Mouse (Mus musculus): ENCODE measurements around the gene H2al1c. TPM values are rescaled to one million over a fixed set of nuclear protein-coding genes. Genes with fewer than 3 reads are reported as not detected.
A peak's percentile ranks its signal among the peaks of the same experiment; 100 is the strongest.
"Not testable (repeated sequence)": the region's sequence is repeated elsewhere in the genome, so short reads cannot be mapped to it uniquely, and the experiment has no call there.

H2al1c gene
- polyA plus RNA-seq (2015; fragmentation: Nextera tagmentation; extraction: Ambion mirVana): not detected in 2 replicates

DNA sequence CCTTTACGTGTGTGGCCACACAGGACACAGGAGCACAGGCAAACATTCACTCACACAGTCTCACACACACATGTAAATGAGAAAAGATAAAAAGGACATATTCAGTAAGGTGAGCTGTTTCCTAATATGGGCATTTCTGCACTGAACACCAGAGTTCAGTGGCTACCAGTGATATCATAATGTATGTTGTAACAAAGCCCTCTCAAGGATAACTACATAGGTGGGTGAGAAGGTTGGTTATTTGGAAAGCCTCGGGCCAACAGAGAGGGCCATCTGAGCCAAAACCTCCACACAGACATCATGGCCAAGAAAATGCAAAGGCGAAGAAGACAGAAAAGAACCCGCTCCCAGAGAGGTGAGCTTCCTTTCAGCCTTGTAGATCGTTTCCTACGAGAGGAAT, at the start of gene H2al1c:
TSS of gene H2al1c (plus strand) at position 301 of the 400 bp plus-strand sequence.
- not testable (repeated sequence) for H3K4me1 ChIP-seq; H3K4me3 ChIP-seq; H3K27me3 ChIP-seq; ATAC-seq (ENCODE audit: borderline replicate concordance, extremely low read depth, low FRiP score, low TSS enrichment); H3K4me2 ChIP-seq; H3K27ac ChIP-seq; H3K9ac ChIP-seq; H3K9me3 ChIP-seq; H3K36me3 ChIP-seq
- WGBS: 38% methylated on average over 1 of the region's 6 CpGs

- Histone ChIP-seq H3K4me2 (no peak overlapping the region), H3K4me1 (no peaks in the 10 kb centered on the region), H3K27ac (no peak overlapping the region), H3K9me3 (no peaks in the 10 kb centered on the region), H3K4me3 (no peak overlapping the region), H3K27me3 (peaks cover 3% of the 10 kb centered on the region; the same call in 1 of the 2 replicates), H3K36me3 (no peaks in the 10 kb centered on the region), H3K9ac (no peak overlapping the region)
- ATAC-seq (ENCODE audit: borderline replicate concordance, extremely low read depth, low FRiP score, low TSS enrichment): peak; percentile 39; the same call in 1 of the 2 replicates
- 49% methylated on average over 8 of the region's 8 CpGs for WGBS
These were observed 40.5 kb upstream of the H2al1c start for GRCm38 (mm10) chrX:11264918-11265317.

DNA sequence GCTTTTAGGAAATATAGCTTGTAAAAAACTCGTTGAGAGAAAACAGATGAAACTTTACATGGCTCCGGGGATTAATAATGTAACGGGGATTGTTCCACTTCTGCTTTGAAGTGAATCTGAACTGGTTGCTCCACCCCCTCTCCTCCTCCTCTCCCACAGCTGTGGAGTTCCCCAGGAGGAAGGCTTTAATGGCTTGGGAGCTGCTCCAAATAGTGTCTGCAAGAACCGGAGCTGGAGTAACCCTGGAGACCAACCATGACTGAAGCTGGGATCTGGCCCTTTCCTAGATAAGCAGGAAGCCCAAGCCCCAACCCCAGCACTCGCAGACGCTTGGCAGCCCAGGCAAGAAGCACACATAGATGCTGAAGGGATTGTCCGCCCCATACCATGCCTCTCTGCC, 37.7 kb upstream of the H2al1c start:
- Histone ChIP-seq H3K4me3 (no peak overlapping the region), H3K4me1 (no peaks in the 10 kb centered on the region), H3K27me3 (0 out of 2 replicates have a peak, but pooled peaks cover 4% of the 10 kb centered on the region), H3K9ac (no peak overlapping the region), H3K27ac (no peak overlapping the region), H3K36me3 (no peaks in the 10 kb centered on the region), H3K9me3 (no peaks in the 10 kb centered on the region), H3K4me2 (no peak overlapping the region)
- WGBS: 48% methylated on average over 7 of the region's 7 CpGs
- ATAC-seq (ENCODE audit: borderline replicate concordance, extremely low read depth, low FRiP score, low TSS enrichment): peak; percentile 83; the same call in 1 of the 2 replicates

DNA sequence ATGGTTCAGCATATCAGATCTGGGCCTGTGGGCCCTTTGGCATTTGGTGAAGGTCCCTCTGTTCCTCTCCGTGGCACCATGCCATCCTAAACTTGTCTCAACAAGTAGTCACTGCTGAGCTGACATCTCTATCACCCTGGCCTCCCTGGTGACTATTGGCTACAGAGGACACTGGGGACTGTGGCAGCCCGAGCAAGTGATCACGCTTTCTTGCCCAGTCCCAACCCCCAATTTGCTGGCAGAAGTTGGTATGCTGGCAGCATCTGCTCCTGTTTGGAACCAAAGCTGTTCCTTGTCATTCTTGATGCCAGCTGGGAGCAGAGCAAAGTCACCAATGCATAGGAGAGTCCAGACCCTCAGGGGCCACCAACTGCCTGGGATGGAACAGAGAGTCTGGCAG, 36.4 kb upstream of the H2al1c start:
- 0 out of 2 replicates have a peak, but pooled peaks cover 4% of the 10 kb centered on the region for H3K27me3 ChIP-seq
- WGBS: 74% methylated on average over 3 of the region's 3 CpGs

DNA sequence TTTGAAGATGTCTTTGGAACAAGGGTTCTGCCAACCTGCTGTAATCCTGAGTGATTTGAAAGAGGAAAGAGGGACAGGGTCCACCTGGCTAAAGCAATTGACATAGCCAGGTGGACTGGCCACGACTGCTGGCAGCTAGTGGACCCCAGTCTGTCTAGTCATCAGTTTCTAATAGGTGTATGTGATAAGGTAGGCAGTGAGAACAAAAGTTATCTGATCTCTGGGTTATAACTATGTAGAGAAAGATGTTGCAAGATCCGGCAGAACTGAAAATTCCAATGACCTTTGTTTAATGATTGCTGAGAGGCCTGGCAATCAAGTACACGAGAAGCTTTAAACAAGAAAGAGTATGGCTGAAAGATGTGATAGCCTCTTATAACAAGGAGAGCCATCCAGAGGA, 32.3 kb upstream of the H2al1c start:
- Histone ChIP-seq H3K9me3 (no peaks in the 10 kb centered on the region), H3K27me3 (0 out of 2 replicates have a peak, but pooled peaks cover 4% of the 10 kb centered on the region), H3K4me2 (no peak overlapping the region), H3K27ac (no peak overlapping the region), H3K4me1 (0 out of 2 replicates have a peak, but pooled peaks cover 4% of the 10 kb centered on the region), H3K36me3 (no peaks in the 10 kb centered on the region), H3K9ac (no peak overlapping the region), H3K4me3 (no peak overlapping the region)
- 51% methylated on average over 3 of the region's 3 CpGs for WGBS
- ATAC-seq (ENCODE audit: borderline replicate concordance, extremely low read depth, low FRiP score, low TSS enrichment): no peak

More for the DNA sequence above, 36.4 kb upstream of the H2al1c start:
- H3K4me2 ChIP-seq: no peak overlapping the region
- H3K27ac ChIP-seq: no peak overlapping the region
- no peak overlapping the region for H3K4me3 ChIP-seq
- no peaks in the 10 kb centered on the region for H3K9me3 ChIP-seq
- H3K36me3 ChIP-seq: no peaks in the 10 kb centered on the region
- ATAC-seq (ENCODE audit: borderline replicate concordance, extremely low read depth, low FRiP score, low TSS enrichment): no peak
- H3K4me1 ChIP-seq: 0 out of 2 replicates have a peak, but pooled peaks cover 4% of the 10 kb centered on the region
- H3K9ac ChIP-seq: no peak overlapping the region

- Histone ChIP-seq H3K27ac (no peak overlapping the region), H3K9me3 (no peaks in the 10 kb centered on the region), H3K4me1 (0 out of 2 replicates have a peak, but pooled peaks cover 4% of the 10 kb centered on the region), H3K4me3 (no peak overlapping the region), H3K4me2 (no peak overlapping the region), H3K9ac (no peak overlapping the region), H3K36me3 (no peaks in the 10 kb centered on the region), H3K27me3 (peaks cover 1% of the 10 kb centered on the region; the same call in 1 of the 2 replicates)
- no peak for ATAC-seq (ENCODE audit: borderline replicate concordance, extremely low read depth, low FRiP score, low TSS enrichment)
- 62% methylated on average over 6 of the region's 6 CpGs for WGBS
These were observed 28.4 kb upstream of the H2al1c start for GRCm38 (mm10) chrX:11277083-11277482.

DNA sequence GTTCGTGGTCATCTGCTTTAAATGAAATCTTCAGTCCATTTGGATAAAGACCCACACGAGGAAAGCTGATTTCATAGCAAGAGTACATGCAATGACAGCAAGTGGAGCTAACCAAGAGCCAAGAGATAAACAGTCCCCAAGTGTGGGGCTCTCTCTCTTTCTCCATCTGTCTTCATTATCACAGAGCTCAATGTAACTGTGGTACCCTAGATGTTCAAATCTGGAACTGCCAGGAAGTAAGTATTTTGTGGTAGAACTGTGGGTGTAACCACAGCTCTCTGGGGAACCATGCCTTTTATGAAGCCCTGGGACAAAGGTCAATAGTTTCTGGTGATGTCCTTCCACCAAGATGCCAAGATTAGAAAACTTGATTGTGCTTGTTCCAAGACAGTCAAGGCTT, 24.7 kb upstream of the H2al1c start:
- Histone ChIP-seq H3K9me3 (no peaks in the 10 kb centered on the region), H3K27me3 (peaks cover 4% of the 10 kb centered on the region; the same call in 1 of the 2 replicates), H3K4me3 (no peak overlapping the region), H3K4me2 (no peak overlapping the region), H3K27ac (no peak overlapping the region), H3K4me1 (no peaks in the 10 kb centered on the region), H3K9ac (no peak overlapping the region), H3K36me3 (no peaks in the 10 kb centered on the region)
- 60% methylated on average over 2 of the region's 2 CpGs for WGBS
- no peak for ATAC-seq (ENCODE audit: borderline replicate concordance, extremely low read depth, low FRiP score, low TSS enrichment)

GRCm38 (mm10) chrX:11288306-11288882, 17.1 kb upstream of the H2al1c start:
- WGBS: 37% methylated on average over 14 of the region's 14 CpGs
- no peak overlapping the region for H3K27ac ChIP-seq
- no peaks in the 10 kb centered on the region for H3K36me3 ChIP-seq
- peaks cover 4% of the 10 kb centered on the region; the same call in 1 of the 2 replicates for H3K27me3 ChIP-seq
- 0 out of 2 replicates have a peak, but pooled peaks cover 3% of the 10 kb centered on the region for H3K4me1 ChIP-seq
- no peak for ATAC-seq (ENCODE audit: borderline replicate concordance, extremely low read depth, low FRiP score, low TSS enrichment)
- H3K4me3 ChIP-seq: no peak overlapping the region
- H3K9me3 ChIP-seq: no peaks in the 10 kb centered on the region
- H3K4me2 ChIP-seq: no peak overlapping the region
- H3K9ac ChIP-seq: no peak overlapping the region

GRCm38 (mm10) chrX:11289244-11289643, 16.2 kb upstream of the H2al1c start:
- 0 out of 2 replicates have a peak, but pooled peaks cover 3% of the 10 kb centered on the region for H3K4me1 ChIP-seq
- H3K4me3 ChIP-seq: no peak overlapping the region
- no peak overlapping the region for H3K9ac ChIP-seq
- 65% methylated on average over 4 of the region's 4 CpGs for WGBS
- no peak for ATAC-seq (ENCODE audit: borderline replicate concordance, extremely low read depth, low FRiP score, low TSS enrichment)
- no peak overlapping the region for H3K4me2 ChIP-seq
- H3K9me3 ChIP-seq: no peaks in the 10 kb centered on the region
- H3K27me3 ChIP-seq: peaks cover 4% of the 10 kb centered on the region; the same call in 1 of the 2 replicates
- H3K36me3 ChIP-seq: no peaks in the 10 kb centered on the region
- no peak overlapping the region for H3K27ac ChIP-seq

- ATAC-seq (ENCODE audit: borderline replicate concordance, extremely low read depth, low FRiP score, low TSS enrichment); H3K27ac ChIP-seq; H3K9ac ChIP-seq; H3K9me3 ChIP-seq; H3K4me2 ChIP-seq; H3K27me3 ChIP-seq; H3K4me3 ChIP-seq; H3K36me3 ChIP-seq; H3K4me1 ChIP-seq: not testable (repeated sequence)
- WGBS: no CpG with 5 or more reads among the region's 3 CpGs
These were observed 6.5 kb upstream of the H2al1c start, which contains the start of gene H2al1a for GRCm38 (mm10) chrX:11298957-11299356. Gene H2al1a (plus strand): TSS chrX:11299257.

DNA sequence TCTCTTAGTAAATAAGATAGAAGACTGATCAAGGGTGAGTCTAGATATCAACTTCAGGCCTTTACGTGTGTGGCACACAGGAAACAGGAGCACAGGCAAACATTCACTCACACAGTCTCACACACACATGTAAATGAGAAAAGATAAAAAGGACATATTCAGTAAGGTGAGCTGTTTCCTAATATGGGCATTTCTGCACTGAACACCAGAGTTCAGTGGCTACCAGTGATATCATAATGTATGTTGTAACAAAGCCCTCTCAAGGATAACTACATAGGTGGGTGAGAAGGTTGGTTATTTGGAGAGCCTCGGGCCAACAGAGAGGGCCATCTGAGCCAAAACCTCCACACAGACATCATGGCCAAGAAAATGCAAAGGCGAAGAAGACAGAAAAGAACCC, 3.3 kb upstream of the H2al1c start, which contains the start of gene H2al1b:
TSS of gene H2al1b (plus strand) at position 301 of the 400 bp plus-strand sequence.
- not testable (repeated sequence) for H3K36me3 ChIP-seq; ATAC-seq (ENCODE audit: borderline replicate concordance, extremely low read depth, low FRiP score, low TSS enrichment); H3K9ac ChIP-seq; H3K27ac ChIP-seq; H3K4me3 ChIP-seq; H3K27me3 ChIP-seq; H3K4me2 ChIP-seq; H3K9me3 ChIP-seq; H3K4me1 ChIP-seq
- 100% methylated on average over 1 of the region's 3 CpGs for WGBS

DNA sequence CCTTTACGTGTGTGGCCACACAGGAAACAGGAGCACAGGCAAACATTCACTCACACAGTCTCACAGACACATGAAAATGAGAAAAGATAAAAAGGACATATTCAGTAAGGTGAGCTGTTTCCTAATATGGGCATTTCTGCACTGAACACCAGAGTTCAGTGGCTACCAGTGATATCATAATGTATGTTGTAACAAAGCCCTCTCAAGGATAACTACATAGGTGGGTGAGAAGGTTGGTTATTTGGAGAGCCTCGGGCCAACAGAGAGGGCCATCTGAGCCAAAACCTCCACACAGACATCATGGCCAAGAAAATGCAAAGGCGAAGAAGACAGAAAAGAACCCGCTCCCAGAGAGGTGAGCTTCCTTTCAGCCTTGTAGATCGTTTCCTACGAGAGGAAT, 3.1 kb downstream of the H2al1c start, which contains the start of gene H2al1d:
TSS of gene H2al1d (plus strand) at position 301 of the 400 bp plus-strand sequence.
- H3K4me2 ChIP-seq; H3K36me3 ChIP-seq; H3K9ac ChIP-seq; H3K4me1 ChIP-seq; ATAC-seq (ENCODE audit: borderline replicate concordance, extremely low read depth, low FRiP score, low TSS enrichment); H3K9me3 ChIP-seq; H3K27ac ChIP-seq; H3K4me3 ChIP-seq; H3K27me3 ChIP-seq: not testable (repeated sequence)
- WGBS: no CpG with 5 or more reads among the region's 6 CpGs

Data from lung, embryonic 15.5 days (tissue).